In the genomic region with DNA sequence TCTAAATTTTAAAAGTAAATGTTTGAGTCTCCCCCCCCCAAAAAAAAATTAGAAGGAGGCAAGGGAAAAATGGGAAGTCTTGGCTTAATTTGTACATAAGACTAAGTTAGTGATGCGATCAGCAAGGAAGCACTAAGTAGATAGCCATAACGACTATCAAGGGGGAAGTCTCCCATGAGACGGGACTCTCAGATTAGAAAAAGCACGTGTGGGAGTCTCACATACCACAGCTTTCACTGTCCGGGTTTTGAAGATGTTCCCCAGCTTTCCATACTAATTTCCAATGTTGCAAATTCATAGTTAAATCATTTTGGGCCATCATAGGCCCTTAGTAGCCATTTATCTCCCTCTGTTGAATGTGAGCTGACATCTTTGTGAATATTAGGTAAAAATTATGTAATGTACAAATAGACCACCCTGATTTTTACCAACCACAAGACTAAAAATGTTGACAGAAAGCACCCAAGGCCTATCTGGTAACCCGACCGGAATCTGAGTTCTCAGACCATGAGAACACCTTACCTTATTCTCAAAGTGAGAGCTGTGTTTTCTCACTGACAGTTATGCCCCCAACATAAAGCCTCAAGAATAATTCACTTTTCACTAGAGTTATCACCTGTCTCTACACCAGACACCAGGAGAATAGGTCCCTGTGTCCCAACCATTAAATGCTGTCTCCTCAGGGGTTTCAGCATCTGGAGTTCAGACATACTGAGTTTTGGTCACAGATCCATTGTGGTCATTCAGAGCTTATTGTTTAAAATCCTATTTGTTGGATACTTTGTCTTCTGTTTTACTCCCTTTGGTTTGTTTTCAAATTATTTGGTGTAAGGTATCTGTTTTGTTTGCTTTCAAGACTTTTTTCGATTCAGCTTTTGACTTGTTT, we compare ENCODE assay signal across 16 mouse cellular contexts.
"Had no signal": no experiment of that assay in that cellular context is flagged by ENCODE, and none has a peak within 500 bp of the region (broad histone marks: within the 10 kb centered on the region; RNA-seq: fewer than 3 reads in every experiment).

No protein-coding gene starts in this region.

- H3K4me2 ChIP-seq: lung, embryonic 14.5 days; midbrain, embryonic 11.5 days; midbrain, embryonic 13.5 days; midbrain, embryonic 15.5 days; neural tube, embryonic 13.5 days; neural tube, embryonic 15.5 days had no signal

- H3K4me1 ChIP-seq: midbrain, embryonic 13.5 days; midbrain, embryonic 15.5 days; neural tube, embryonic 13.5 days; neural tube, embryonic 15.5 days had no signal

- H3K36me3 ChIP-seq: midbrain, embryonic 15.5 days; neural tube, embryonic 15.5 days had no signal

- H3K9ac ChIP-seq: liver, embryonic 14.5 days; lung, embryonic 14.5 days; midbrain, embryonic 13.5 days; midbrain, embryonic 15.5 days; neural tube, embryonic 13.5 days; neural tube, embryonic 15.5 days had no signal

- H3K27ac ChIP-seq: liver, embryonic 14.5 days; midbrain, embryonic 13.5 days; midbrain, embryonic 15.5 days; neural tube, embryonic 13.5 days; neural tube, embryonic 15.5 days had no signal

- DNase-seq: lung, adult 18-20 months; lung, embryonic 14.5 days; lung, postnatal 10 days; lung, postnatal 4 days; retina, postnatal 1 day; right cerebral cortex, adult 18-20 months; right cerebral cortex, postnatal 25 days; thymus, adult 2 months; thymus, postnatal 36 days had no signal

- H3K27me3 ChIP-seq: midbrain, embryonic 13.5 days; midbrain, embryonic 15.5 days; neural tube, embryonic 13.5 days; neural tube, embryonic 15.5 days had no signal

- H3K4me3 ChIP-seq: megakaryocyte, embryonic 14.5 days; midbrain, embryonic 13.5 days; midbrain, embryonic 15.5 days; neural tube, embryonic 13.5 days; neural tube, embryonic 15.5 days had no signal

- H3K9me3 ChIP-seq: midbrain, embryonic 13.5 days; midbrain, embryonic 15.5 days; neural tube, embryonic 15.5 days had no signal
